Mouse (Mus musculus) frontal cortex, postnatal 25 days (tissue): ENCODE measurements around the gene Marc1.
A peak's percentile ranks its signal among the peaks of the same experiment; 100 is the strongest.

Experiments used
- DNase-seq, 2 experiments: peaks; one replicate each; pipeline ENCODE4 v3.0.0; 2022; ENCODE audit warnings: low spot score in 2 of 2

Gene Marc1

DNA sequence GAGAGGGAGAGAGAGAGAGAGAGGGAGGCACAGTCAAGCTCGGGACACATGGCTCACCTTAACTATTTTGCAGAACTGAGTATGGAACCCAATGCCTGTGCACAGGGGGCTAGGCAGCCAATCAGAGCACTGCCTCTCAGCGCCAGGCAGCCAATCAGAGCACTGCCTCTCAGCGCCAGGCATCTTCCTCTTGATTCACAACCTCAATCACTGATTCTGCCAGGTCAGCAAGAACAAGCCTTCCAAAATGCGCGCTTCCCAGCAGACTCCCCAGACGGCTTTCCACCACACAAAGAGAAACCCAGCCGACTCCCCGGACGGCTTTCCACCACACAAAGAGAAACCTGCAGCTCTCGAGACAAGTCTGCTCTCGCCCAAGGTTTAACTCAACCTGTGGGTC is 11.6 kb upstream of the Marc1 start:
- DNase-seq = peak in 1 of 2 experiments; percentile 15

DNA sequence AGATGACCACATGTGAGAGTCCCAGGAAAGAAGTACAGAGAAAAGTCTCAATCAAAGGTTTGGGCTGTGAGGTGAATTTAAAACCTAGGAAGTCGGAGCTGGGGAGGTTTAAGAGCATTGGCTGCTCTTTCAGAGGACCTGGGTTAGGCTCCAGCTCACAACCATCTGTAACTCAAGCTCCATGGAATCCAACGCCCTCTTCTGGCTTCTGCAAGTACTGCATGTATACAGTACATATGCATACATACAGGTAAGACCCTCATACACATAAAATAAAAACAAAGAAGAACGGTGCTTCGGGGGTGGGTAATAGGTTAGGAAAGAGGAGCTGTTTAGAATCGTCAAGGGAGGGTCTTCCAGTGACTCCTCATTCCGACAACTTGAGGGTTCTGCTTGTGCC is 6.7 kb upstream of the Marc1 start:
- no peak for DNase-seq

DNA sequence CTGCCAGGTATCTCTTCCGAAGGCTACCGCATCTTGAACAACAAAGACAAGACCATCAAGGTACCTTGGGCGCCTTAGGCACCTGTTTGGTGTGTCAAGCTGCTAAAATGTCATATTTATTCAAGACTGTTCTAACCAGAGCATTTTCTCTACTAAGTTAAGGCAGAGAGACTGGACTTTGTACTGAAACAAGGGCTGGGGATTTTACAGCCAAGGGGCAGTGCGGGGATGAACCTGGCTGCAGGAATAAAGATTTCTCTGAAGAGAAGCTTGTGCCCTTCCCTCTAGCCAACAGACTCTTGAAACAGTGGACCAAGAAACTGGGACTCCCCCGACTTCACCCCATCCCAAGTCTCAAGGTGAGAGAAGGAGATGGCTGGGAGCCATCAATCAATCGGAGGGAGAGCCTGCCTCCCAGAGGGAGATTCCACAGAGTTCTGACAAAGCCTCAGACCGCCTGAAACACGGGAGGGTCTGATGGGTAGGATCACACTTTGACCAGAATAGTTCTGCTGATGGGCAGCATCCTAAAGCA is 670 bp upstream of the Marc1 start:
- DNase-seq = no peak

- no peak for DNase-seq
Measured at GRCm38 (mm10) chr1:184809578-184810001, 1.5 kb downstream of the Marc1 start.

GRCm38 (mm10) chr1:184808418-184809012 is 2.6 kb downstream of the Marc1 start:
- DNase-seq = no peak

- DNase-seq = no peak
Measured at GRCm38 (mm10) chr1:184807627-184808417, 3.3 kb downstream of the Marc1 start.

GRCm38 (mm10) chr1:184807123-184807522 is 4.0 kb downstream of the Marc1 start:
- DNase-seq = no peak

DNA sequence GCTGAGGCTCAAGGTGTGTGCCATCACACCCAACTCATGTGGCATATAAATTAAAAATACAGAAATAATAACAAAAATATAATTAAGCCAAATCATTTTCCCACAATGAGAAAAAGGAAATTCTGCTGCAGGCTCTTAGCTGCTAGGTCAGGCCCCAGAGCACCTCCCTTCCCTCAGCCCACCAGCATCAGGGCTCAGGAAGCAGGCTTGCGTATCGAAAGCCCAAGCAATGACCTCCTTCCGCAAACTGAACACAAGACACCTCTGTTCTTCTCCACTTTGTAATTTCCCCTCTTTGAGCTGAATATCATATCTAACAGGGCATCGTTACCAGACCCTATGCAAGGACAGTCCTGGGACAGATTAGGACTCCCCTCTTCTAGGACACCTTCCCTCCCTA is 5.4 kb downstream of the Marc1 start:
- DNase-seq = no peak

DNA sequence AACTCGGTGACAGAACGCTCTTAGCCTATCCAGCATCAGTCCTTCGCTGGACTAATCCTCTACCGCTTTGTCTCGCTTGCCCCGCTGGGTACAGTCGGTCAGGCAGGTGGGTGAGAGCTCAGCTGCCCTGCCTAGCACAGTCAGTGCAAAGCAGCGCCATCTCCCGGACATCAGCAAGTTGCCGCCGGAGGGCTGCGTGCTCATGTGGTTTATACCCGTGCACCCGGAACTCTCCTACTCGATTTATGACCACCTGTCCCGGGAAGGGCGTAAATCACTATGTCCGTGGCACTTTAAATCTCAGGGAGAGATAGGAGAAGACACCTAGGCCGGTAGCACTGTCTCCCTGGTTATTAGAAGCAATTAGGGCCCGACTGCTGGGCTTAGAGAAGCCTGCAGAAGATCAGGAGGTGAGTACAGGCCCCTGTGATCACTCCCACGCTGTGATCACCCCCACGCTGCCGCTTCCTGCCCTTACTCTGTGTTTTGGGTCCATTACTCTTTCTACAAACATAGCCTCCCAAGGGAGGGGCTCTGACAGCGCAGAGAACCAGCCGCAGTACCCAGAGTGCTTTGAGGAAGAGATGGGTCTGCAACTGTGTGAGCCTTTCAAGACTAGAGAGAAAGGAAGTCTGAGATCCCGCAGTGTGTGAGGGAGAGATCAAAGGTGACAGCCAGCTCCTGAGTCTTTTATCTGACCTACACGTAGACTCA is 17.8 kb downstream of the Marc1 start:
- no peak for DNase-seq

- no peak for DNase-seq
Measured at GRCm38 (mm10) chr1:184791109-184791508, 20.0 kb downstream of the Marc1 start.

DNA sequence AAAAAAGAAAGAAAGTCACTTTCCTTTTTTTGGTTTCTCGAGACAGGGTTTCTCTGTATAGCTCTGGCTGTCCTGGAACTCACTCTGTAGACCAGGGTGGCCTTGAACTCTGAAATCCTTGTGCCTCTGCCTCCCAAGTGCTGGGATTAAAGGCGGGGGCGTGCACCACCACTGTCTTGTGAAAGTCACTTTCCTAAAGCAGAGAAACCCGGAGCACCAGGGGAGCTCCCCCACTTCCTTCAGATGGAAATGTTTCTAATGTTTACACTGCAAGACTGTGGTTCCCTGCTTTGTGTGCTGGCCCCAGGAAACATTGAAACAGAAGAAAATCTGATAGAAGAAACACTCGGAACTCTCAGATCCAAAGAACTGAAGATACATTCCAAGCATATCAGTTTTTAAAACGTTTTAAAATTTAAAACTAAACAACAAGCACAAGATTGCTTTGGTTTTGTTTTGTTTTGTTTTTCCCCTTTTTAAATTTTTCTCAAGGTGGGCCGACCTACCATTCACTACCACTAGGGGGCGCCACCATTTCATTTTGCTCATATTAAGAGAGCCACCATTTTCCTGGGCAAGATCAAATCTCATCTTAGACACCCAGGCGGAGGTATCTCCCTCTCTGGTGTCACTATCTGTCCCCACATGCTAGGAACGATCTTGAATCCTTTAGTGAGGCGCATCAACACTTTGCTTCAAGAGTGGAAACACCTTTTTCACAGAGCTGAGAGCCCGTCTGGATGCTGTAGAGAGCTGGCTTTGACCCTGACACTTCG is 24.5 kb downstream of the Marc1 start:
- DNase-seq = no peak

- DNase-seq = no peak
Measured at GRCm38 (mm10) chr1:184783641-184784040, 27.5 kb downstream of the Marc1 start.

- no peak for DNase-seq
Measured at GRCm38 (mm10) chr1:184782161-184782513, 29.0 kb downstream of the Marc1 start.

DNA sequence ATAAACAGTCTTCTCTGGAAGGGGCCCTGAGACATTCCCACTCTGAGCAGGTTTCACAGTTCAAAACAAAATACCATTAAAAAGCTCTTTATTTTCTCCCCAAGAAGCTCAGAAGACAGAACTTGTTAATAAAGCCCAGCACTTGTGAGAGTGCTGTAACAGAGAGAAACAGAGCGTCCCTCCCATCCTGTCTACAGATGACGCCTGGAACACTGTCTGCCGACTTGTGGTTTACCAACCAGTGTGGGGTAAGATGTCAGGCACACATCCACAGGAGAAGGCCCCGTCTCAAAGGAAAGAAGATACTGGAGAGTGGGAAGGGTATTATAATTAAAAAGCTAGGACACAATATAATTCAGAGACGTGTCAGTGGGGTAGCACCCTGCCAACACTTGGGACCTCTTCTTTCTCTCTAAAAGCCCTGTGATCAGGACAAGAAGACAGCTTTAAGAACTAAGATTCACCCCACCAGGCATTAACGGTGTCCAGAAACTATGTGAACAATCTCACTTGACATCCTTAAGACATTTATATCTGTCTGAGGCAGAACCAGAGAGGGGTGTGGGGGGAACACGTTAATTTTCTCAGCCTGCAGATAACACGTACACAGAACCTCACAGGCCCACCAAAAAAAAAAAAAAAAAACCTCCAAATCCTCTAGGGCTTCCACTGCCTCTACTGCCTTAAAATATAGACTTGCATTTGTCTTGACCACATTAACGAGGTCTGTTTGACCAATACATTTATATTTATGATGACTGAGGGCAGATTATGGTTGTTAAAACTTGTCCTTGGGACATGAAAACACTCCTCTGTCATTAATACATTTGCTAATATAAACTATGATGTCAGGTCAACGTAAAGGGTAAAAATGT is 29.6 kb downstream of the Marc1 start:
- DNase-seq = no peak

- DNase-seq = no peak
Measured at GRCm38 (mm10) chr1:184778157-184778556, 33.0 kb downstream of the Marc1 start.

DNA sequence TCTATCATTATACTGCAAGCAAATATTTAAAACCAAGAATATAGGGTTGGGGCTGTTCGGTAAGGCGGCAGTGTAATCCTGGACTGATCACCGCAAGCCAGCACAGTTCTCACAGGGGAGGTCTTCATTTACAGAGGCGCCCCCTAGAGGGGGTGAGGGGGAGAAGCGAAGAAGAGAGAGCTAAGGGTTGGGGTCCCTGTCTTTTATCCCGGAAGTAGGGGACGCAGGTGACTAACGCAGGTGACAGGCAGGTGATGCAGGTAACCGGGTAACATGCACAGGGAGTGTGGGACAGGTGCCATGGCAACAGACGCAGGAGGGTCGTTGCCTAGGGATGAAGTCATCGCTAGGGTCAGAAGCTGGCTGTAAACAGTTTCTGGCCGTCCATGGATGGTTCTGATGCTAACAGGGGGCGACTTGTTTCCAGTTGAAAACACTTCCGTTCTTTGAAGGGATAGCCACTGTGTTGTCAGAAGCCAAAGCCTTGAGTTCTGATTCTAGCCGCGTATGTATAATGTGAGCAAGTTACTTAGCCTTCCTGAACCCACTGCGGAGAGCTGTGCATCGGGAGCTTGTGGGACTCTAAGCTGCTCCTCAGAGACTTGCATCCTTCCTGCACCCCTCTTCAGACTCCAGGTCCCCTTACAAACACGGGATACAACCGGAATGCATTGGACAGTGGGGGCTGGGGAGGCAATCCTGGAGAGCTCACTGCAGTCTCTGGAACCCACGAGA is 33.9 kb downstream of the Marc1 start:
- no peak for DNase-seq

GRCm38 (mm10) chr1:184775289-184775688 is 35.8 kb downstream of the Marc1 start:
- no peak for DNase-seq

GRCm38 (mm10) chr1:184771891-184772249 is 39.2 kb downstream of the Marc1 start:
- DNase-seq = no peak

- peak; percentile 49 to 64 for DNase-seq
Measured at GRCm38 (mm10) chr1:184771202-184771890, 39.8 kb downstream of the Marc1 start.

DNA sequence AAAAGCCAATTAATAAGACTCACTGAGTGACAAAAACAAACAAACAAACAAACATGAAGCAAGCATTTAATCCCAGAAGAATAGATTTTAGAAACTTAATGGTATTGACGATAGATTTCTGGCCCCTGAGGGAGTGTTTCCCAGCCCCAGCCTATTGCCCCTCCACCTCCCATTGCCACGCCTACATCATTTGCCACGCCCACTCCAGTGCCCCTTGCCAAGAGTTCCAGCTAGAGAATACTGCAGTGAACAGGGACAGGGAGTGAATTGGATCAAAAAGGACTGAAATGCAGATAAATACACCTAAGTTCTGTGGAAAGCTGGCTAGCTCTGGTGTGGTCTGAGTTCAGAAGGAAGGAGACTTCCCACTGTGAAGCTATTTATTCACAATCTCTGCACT is 47.2 kb downstream of the Marc1 start:
- DNase-seq = no peak
